Comparison of ENCODE assay signal across 28 mouse cellular contexts in the genomic region with DNA sequence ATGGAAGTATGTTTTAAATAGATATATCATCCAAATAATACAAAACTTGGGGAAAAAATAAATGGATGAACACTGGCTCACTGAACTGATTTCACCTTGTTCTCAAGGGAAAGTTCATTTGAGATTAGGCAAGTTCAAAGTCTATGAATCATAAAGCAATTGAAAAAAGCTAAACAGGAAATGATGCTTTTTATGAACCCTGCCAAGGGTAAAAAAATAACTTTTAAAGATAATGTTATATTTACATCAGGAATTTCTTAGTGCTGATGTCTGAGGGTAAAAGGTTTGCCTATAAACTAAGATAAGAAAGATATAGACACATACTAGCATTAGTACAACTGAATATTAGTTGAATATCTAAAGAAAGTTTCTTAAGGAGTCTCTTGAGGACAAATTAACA. TPM values are rescaled to one million over a fixed set of nuclear protein-coding genes. Genes with fewer than 3 reads are reported as not detected.
DNase-seq lines count a peak whose midpoint lies in the region; ATAC-seq lines count a peak whose summit lies in the region.
"Had no signal": no experiment of that assay in that cellular context is flagged by ENCODE, and none has a peak within 500 bp of the region (broad histone marks: within the 10 kb centered on the region; RNA-seq: fewer than 3 reads in every experiment).

No protein-coding gene starts in this region.

- H3K4me2 ChIP-seq in intestine, embryonic 15.5 days (replicated peaks), result no peak overlapping the region
- H3K4me2 ChIP-seq: embryonic facial prominence, embryonic 13.5 days; forebrain, embryonic 12.5 days; heart, embryonic 13.5 days; hindbrain, embryonic 14.5 days had no signal

- H3K36me3 ChIP-seq in intestine, embryonic 15.5 days, result no peaks in the 10 kb centered on the region
- H3K36me3 ChIP-seq: embryonic facial prominence, embryonic 10.5 days; embryonic facial prominence, embryonic 13.5 days; forebrain, embryonic 12.5 days; heart, embryonic 10.5 days; heart, embryonic 13.5 days had no signal

- DNase-seq in CD4-positive, CD25-positive, alpha-beta regulatory T cell, adult 2 months (ENCODE audit: low read depth, low spot score), result peak; percentile 29
- peak; percentile 47 for DNase-seq in naive thymus-derived CD4-positive, alpha-beta T cell, adult 2 months (ENCODE audit: low read depth)
- DNase-seq in kidney, postnatal 4 days, result no peak
- no peak for DNase-seq in cerebellum, postnatal 25 days
- DNase-seq in thymus, postnatal 10 days (ENCODE audit: low spot score in 2 of 2), result no peak
- no peak for DNase-seq in urinary bladder, postnatal 14 days (ENCODE audit: low spot score)
- DNase-seq: adrenal gland, adult 8-10 months; adrenal gland, postnatal 25 days; cerebellum, adult 2 months; cerebellum, adult 9-11 months; cerebellum, postnatal 36 days; embryo, embryonic 11 days; gastrocnemius, postnatal 10 days; gastrocnemius, postnatal 36 days; heart, adult 2 months; heart, postnatal 14 days; heart, postnatal 4 days had no signal

- H3K27me3 ChIP-seq in intestine, embryonic 15.5 days (replicated peaks), result no peaks in the 10 kb centered on the region
- H3K27me3 ChIP-seq: embryonic facial prominence, embryonic 13.5 days; forebrain, embryonic 12.5 days; heart, embryonic 13.5 days had no signal

- no peak overlapping the region for H3K9ac ChIP-seq in intestine, embryonic 15.5 days
- H3K9ac ChIP-seq: embryonic facial prominence, embryonic 13.5 days; forebrain, embryonic 12.5 days; heart, embryonic 13.5 days; hindbrain, embryonic 14.5 days had no signal

- no peak overlapping the region for H3K27ac ChIP-seq in intestine, embryonic 15.5 days
- H3K27ac ChIP-seq: embryonic facial prominence, embryonic 10.5 days; embryonic facial prominence, embryonic 13.5 days; forebrain, embryonic 12.5 days; heart, adult 2 months; heart, embryonic 10.5 days; heart, embryonic 13.5 days; hindbrain, embryonic 14.5 days; hindbrain, postnatal 0 days had no signal

- no peaks in the 10 kb centered on the region for H3K9me3 ChIP-seq in intestine, embryonic 15.5 days
- H3K9me3 ChIP-seq: embryonic facial prominence, embryonic 10.5 days; embryonic facial prominence, embryonic 13.5 days; forebrain, embryonic 12.5 days; heart, embryonic 10.5 days; heart, embryonic 13.5 days had no signal

- no peaks in the 10 kb centered on the region for H3K4me1 ChIP-seq in intestine, embryonic 15.5 days (replicated peaks)
- H3K4me1 ChIP-seq: embryonic facial prominence, embryonic 10.5 days; embryonic facial prominence, embryonic 13.5 days; forebrain, embryonic 12.5 days; heart, embryonic 10.5 days; heart, embryonic 13.5 days had no signal

- ATAC-seq in activated CD4-positive, CD25-positive, alpha-beta regulatory T cell, adult 4 months, result peak; percentile 79
- peak; percentile 84 for ATAC-seq in intestine, embryonic 15.5 days
- ATAC-seq: forebrain, embryonic 16.5 days; hindbrain, postnatal 0 days had no signal

- no peak overlapping the region for H3K4me3 ChIP-seq in intestine, embryonic 15.5 days (replicated peaks)
- H3K4me3 ChIP-seq: embryonic facial prominence, embryonic 10.5 days; embryonic facial prominence, embryonic 13.5 days; erythroblast, embryonic 14.5 days; forebrain, embryonic 12.5 days; heart, adult 2 months; heart, embryonic 10.5 days; heart, embryonic 13.5 days had no signal

RNA-seq across cellular contexts. Expression of a gene that starts 11.1 kb away (rescaled TPM):
- 10 to 100 TPM; 18.7 to 26.8 TPM for polyA plus RNA-seq in activated CD4-positive, CD25-positive, alpha-beta regulatory T cell, adult 4 months (2017; shearing (Covaris generic))
- 8.7 and 9.4 TPM in 2 replicates for polyA plus RNA-seq in intestine, embryonic 15.5 days (2015; fragmentation: Nextera tagmentation; extraction: Ambion mirVana)
- polyA plus RNA-seq: erythroblast, embryonic 14.5 days had no signal

RNA-seq across cellular contexts. Expression of a gene that starts 26.0 kb away (rescaled TPM):
- polyA plus RNA-seq in activated CD4-positive, CD25-positive, alpha-beta regulatory T cell, adult 4 months (2017; shearing (Covaris generic)), result 1 to 10 TPM; 2.6 to 3.7 TPM
- 5.6 and 7.2 TPM in 2 replicates for polyA plus RNA-seq in intestine, embryonic 15.5 days (2015; fragmentation: Nextera tagmentation; extraction: Ambion mirVana)
- polyA plus RNA-seq: erythroblast, embryonic 14.5 days had no signal

Comparison
In these comparisons a context has a peak if more than half of its experiments do, and no peak if none do; other contexts are left out.
1. DNase-seq: peak in CD4-positive, CD25-positive, alpha-beta regulatory T cell, adult 2 months (single experiment) and naive thymus-derived CD4-positive, alpha-beta T cell, adult 2 months (single experiment); none in kidney, postnatal 4 days (0 of 2), cerebellum, postnatal 25 days (0 of 2), thymus, postnatal 10 days (0 of 2) and urinary bladder, postnatal 14 days (single experiment).